Mouse (Mus musculus) olfactory bulb, adult 2 months (tissue): Measurements from ENCODE around the gene Jpt1.

Experiments
- CTCF ChIP-seq: fragments of 200-500 bp; IDR thresholded peaks from 2 replicates; pipeline ENCODE4 v1.5.1; 2012; ENCODE audit warnings: low read depth, mild to moderate bottlenecking, low read length, moderate library complexity; ENCODE audit not compliant: insufficient read depth
- POLR2A ChIP-seq: fragments of 200-500 bp; IDR thresholded peaks from 2 replicates; pipeline ENCODE4 v1.6.1; 2012; ENCODE audit warnings: mild to moderate bottlenecking, low read depth, low read length, moderate library complexity; ENCODE audit not compliant: insufficient read depth

GRCm38 (mm10) chr11:115509773-115510506 is 4.2 kb downstream of the Jpt1 start:
- TF ChIP-seq CTCF (no peak), POLR2A (no peak)
